Mouse (Mus musculus): ENCODE data around the gene Irf4.

The Irf4 gene

DNA sequence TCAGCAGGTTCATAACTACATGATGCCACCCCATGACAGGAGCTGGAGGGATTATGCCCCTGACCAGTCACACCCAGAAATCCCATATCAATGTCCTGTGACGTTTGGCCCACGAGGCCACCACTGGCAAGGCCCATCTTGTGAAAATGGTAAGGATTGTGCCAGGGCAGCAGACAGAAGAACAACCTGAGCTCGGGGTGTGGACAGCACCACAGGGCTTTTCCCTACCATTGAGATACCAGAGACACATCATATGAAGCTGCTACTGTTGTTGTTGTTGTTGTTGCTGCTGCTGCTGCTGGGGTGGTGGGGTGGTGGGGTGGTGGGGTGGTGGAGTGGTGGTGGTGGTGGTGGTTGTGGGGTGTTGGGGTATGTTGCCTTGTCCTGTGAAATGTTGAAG lies 4.4 kb downstream of the Irf4 start:
- TF ChIP-seq CTCF (conservative IDR thresholded peaks at IDR 0.05; ENCODE audit: low read length) (no peak), NANOG (IDR thresholded peaks at IDR 0.05; ENCODE audit: borderline replicate concordance, low read length) (no peak), POU5F1 (IDR thresholded peaks at IDR 0.05; ENCODE audit: borderline replicate concordance, low read length) (no peak)
- Histone ChIP-seq H3K4me3 (replicated peaks; ENCODE audit: low read length) (no peak overlapping the region), H3K27me3 (ENCODE audit: insufficient read depth, low read length) (peaks cover 59% of the 10 kb centered on the region)

DNA sequence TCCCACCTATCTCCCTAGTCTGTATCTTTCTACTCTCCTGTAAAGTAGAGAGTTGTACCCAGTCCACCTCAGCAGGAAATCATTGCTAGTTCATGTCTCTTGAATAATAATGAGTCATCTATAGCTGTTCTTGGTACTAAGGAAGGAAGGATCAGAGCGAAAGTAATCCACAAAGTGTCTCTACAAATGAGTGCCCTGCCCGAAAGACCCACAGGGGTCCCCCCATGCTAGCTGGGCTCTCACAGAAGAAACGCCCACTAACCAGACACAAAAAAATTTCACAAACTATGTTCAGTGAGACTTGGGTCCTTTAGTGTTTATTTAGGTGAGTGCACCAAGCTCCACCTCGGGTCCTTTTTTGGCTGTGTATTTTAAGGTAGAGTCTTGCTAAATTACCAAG lies 5.0 kb downstream of the Irf4 start:
- Histone ChIP-seq H3K27me3 (ENCODE audit: insufficient read depth, low read length) (peaks cover 52% of the 10 kb centered on the region), H3K4me1 (replicated peaks; ENCODE audit: low read depth, low read length) (peaks cover 18% of the 10 kb centered on the region), H3K9me3 (ENCODE audit: low read length) (no peaks in the 10 kb centered on the region; the same call in 1 of the 2 replicates), H3K36me3 (ENCODE audit: insufficient read depth, low read length) (no peaks in the 10 kb centered on the region), H3K4me3 (replicated peaks; ENCODE audit: low read length) (no peak overlapping the region)
- TF ChIP-seq POU5F1 (IDR thresholded peaks at IDR 0.05; ENCODE audit: borderline replicate concordance, low read length) (no peak), NANOG (IDR thresholded peaks at IDR 0.05; ENCODE audit: borderline replicate concordance, low read length) (no peak), CTCF (conservative IDR thresholded peaks at IDR 0.05; ENCODE audit: low read length) (no peak)

More for the DNA sequence above, 4.4 kb downstream of the Irf4 start:
- H3K9me3 ChIP-seq (ENCODE audit: low read length) = no peaks in the 10 kb centered on the region; the same call in 1 of the 2 replicates
- no peaks in the 10 kb centered on the region for H3K36me3 ChIP-seq (ENCODE audit: insufficient read depth, low read length)
- peaks cover 23% of the 10 kb centered on the region for H3K4me1 ChIP-seq (replicated peaks; ENCODE audit: low read depth, low read length)

DNA sequence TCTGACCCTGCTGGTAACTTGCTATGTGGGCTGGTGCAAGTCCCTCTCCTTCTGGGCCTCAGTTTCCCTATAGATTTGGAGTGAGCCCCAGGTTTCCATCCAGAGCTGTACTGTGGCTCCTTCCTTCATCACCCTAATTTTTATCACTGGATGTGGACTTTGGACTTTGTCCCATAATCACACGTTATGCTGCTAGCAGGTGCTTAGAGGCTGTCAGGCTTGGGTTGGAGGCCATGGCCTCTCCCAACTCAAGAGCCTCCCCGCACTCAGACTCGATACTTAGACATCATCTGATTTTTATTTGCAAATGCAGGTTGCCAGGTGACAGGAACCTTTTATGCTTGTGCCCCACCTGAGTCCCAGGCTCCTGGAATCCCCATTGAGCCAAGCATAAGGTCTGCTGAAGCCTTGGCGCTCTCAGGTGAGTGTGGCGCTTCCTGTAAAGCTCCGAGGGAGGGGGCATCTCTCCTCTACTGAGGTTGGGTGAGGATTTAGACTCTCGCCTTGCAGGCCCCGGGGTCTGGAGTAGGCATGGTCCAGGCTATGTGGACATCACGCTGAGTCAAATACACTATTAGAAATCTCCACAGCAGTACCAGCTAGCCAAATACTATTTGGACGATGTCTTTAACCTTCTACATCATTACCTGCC lies 5.9 kb downstream of the Irf4 start:
- TF ChIP-seq CTCF (conservative IDR thresholded peaks at IDR 0.05; ENCODE audit: low read length) = no peak
- no peak for TF ChIP-seq NANOG (IDR thresholded peaks at IDR 0.05; ENCODE audit: borderline replicate concordance, low read length)
- TF ChIP-seq POU5F1 (IDR thresholded peaks at IDR 0.05; ENCODE audit: borderline replicate concordance, low read length) = no peak
- H3K4me1 ChIP-seq (replicated peaks; ENCODE audit: low read depth, low read length) = peaks cover 9% of the 10 kb centered on the region
- peaks cover 44% of the 10 kb centered on the region for H3K27me3 ChIP-seq (ENCODE audit: insufficient read depth, low read length)
- no peak overlapping the region for H3K4me3 ChIP-seq (replicated peaks; ENCODE audit: low read length)
- H3K36me3 ChIP-seq (ENCODE audit: insufficient read depth, low read length) = no peaks in the 10 kb centered on the region
- H3K9me3 ChIP-seq (ENCODE audit: low read length) = no peaks in the 10 kb centered on the region; the same call in 1 of the 2 replicates

DNA sequence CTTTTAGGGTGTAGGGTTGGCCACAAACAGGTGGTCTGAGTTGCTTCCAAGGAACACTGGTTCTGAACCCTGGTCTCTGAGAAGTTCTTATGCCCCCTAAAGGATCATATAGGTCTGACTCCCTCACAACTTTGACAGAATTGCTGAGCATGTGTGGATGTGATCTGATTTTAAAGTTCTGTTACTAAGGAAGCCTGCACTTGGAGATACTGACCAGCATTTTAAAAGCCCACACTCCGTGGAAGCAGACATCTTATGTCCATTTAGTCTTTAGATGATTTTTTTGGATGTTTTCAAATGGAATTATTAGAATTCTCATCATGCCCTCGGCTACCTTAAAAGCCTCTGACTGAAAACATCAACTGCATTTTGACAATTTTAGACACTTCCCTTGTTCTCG lies 6.6 kb downstream of the Irf4 start:
- H3K4me3 ChIP-seq (replicated peaks; ENCODE audit: low read length) = no peak overlapping the region
- H3K4me1 ChIP-seq (replicated peaks; ENCODE audit: low read depth, low read length) = peaks cover 3% of the 10 kb centered on the region; the same call in 1 of the 2 replicates
- TF ChIP-seq POU5F1 (IDR thresholded peaks at IDR 0.05; ENCODE audit: borderline replicate concordance, low read length) = no peak
- no peak for TF ChIP-seq CTCF (conservative IDR thresholded peaks at IDR 0.05; ENCODE audit: low read length)
- no peak for TF ChIP-seq NANOG (IDR thresholded peaks at IDR 0.05; ENCODE audit: borderline replicate concordance, low read length)
- H3K36me3 ChIP-seq (ENCODE audit: insufficient read depth, low read length) = no peaks in the 10 kb centered on the region
- peaks cover 37% of the 10 kb centered on the region for H3K27me3 ChIP-seq (ENCODE audit: insufficient read depth, low read length)
- H3K9me3 ChIP-seq (ENCODE audit: low read length) = no peaks in the 10 kb centered on the region; the same call in 1 of the 2 replicates

DNA sequence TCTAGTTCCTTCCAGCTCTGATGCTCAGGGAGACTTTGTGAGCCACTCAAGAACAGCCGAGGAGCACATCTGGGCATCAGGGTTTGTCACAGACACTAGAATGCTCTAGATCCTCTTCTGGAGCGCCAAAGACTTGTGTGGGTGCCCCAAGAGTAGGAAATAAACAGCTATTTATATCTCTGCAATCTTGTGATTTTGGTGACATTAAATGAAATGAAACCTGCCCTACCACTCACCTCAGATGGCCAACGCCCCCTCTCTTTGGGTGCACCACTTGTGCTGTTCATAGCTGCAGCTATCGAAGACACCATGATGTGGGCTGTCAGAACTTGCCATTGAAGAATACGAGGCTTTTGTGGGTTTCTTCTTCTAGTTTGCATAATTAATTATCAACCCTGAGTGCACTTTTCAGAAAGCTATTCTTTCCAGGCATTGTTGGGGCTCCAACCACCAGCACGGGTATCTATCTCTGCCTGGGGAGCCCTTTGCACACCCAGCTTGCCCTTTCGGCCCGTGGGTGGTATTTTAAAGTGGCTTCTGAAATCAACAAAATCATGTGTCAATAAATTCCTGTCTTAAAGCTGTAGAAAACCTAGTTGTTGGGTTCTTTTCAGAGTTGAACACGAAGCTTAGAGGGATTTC lies 7.1 kb downstream of the Irf4 start:
- TF ChIP-seq CTCF (conservative IDR thresholded peaks at IDR 0.05; ENCODE audit: low read length) (no peak), POU5F1 (IDR thresholded peaks at IDR 0.05; ENCODE audit: borderline replicate concordance, low read length) (no peak), NANOG (IDR thresholded peaks at IDR 0.05; ENCODE audit: borderline replicate concordance, low read length) (no peak)
- no peaks in the 10 kb centered on the region for H3K4me1 ChIP-seq (replicated peaks; ENCODE audit: low read depth, low read length)
- no peak overlapping the region for H3K4me3 ChIP-seq (replicated peaks; ENCODE audit: low read length)
- H3K9me3 ChIP-seq (ENCODE audit: low read length) = no peaks in the 10 kb centered on the region; the same call in 1 of the 2 replicates
- H3K36me3 ChIP-seq (ENCODE audit: insufficient read depth, low read length) = no peaks in the 10 kb centered on the region
- peaks cover 32% of the 10 kb centered on the region for H3K27me3 ChIP-seq (ENCODE audit: insufficient read depth, low read length)

DNA sequence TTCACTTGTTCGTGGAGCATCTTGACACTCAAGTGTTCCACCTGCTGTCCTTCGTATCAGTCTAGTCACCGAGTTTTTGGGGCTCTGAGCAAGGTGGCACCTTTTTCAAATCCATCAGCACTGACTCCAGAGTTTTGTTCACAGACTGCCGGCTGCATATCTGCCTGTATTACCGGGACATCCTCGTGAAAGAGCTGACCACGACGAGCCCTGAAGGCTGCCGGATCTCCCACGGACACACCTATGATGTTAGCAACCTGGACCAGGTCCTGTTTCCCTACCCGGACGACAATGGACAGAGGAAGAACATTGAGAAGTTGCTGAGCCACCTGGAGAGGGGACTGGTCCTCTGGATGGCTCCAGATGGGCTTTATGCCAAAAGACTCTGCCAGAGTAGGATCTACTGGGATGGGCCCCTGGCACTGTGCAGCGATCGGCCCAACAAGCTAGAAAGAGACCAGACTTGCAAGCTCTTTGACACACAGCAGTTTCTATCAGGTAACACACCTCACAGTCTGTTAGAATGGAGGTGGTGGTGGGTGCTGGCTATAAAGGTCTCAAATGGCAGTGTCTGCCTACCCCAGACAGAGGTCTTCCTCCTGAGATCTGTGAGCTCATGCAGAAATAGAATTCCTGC lies 8.4 kb downstream of the Irf4 start:
- TF ChIP-seq POU5F1 (IDR thresholded peaks at IDR 0.05; ENCODE audit: borderline replicate concordance, low read length) (no peak), CTCF (conservative IDR thresholded peaks at IDR 0.05; ENCODE audit: low read length) (no peak), NANOG (IDR thresholded peaks at IDR 0.05; ENCODE audit: borderline replicate concordance, low read length) (no peak)
- no peaks in the 10 kb centered on the region for H3K4me1 ChIP-seq (replicated peaks; ENCODE audit: low read depth, low read length)

DNA sequence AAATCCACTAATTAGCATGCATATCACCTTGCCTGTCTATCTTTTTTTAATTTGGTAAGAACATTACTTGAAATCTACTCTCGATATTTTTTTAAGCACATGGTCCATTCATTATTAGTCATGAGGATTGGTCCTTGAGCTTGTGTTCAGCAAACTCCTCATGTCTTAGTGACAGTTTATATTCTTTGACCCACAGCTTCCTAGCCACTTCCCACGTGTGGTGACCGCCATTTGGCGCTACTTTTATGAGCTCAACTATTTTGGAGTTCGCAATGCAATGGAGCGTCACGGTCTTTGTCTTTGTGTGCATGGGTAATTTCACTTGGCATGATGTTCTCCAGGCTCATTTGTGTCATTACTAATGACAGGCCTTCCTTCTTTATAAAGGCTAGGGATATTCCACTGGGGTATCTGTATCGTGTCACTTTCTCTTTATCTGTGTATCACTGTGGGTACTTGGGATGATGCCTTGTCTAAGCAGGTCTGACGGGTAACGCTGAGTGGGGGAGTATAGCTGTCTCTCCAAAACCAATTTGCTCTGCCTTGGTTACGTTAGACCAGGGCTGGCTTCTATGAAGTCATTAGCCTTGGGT lies 9.9 kb downstream of the Irf4 start:
- no peak for TF ChIP-seq CTCF (conservative IDR thresholded peaks at IDR 0.05; ENCODE audit: low read length)
- no peak for TF ChIP-seq NANOG (IDR thresholded peaks at IDR 0.05; ENCODE audit: borderline replicate concordance, low read length)
- no peak for TF ChIP-seq POU5F1 (IDR thresholded peaks at IDR 0.05; ENCODE audit: borderline replicate concordance, low read length)
- Histone ChIP-seq H3K36me3 (ENCODE audit: insufficient read depth, low read length) (no peaks in the 10 kb centered on the region), H3K4me3 (replicated peaks; ENCODE audit: low read length) (no peak overlapping the region), H3K9me3 (ENCODE audit: low read length) (no peaks in the 10 kb centered on the region), H3K4me1 (replicated peaks; ENCODE audit: low read depth, low read length) (no peaks in the 10 kb centered on the region), H3K27me3 (ENCODE audit: insufficient read depth, low read length) (peaks cover 11% of the 10 kb centered on the region; the same call in 1 of the 2 replicates)

More for the DNA sequence above, 8.4 kb downstream of the Irf4 start:
- peaks cover 20% of the 10 kb centered on the region for H3K27me3 ChIP-seq (ENCODE audit: insufficient read depth, low read length)
- H3K4me3 ChIP-seq (replicated peaks; ENCODE audit: low read length) = no peak overlapping the region
- H3K9me3 ChIP-seq (ENCODE audit: low read length) = no peaks in the 10 kb centered on the region
- H3K36me3 ChIP-seq (ENCODE audit: insufficient read depth, low read length) = no peaks in the 10 kb centered on the region
